ENCODE assay signal across 9 mouse cellular contexts in the genomic region with DNA sequence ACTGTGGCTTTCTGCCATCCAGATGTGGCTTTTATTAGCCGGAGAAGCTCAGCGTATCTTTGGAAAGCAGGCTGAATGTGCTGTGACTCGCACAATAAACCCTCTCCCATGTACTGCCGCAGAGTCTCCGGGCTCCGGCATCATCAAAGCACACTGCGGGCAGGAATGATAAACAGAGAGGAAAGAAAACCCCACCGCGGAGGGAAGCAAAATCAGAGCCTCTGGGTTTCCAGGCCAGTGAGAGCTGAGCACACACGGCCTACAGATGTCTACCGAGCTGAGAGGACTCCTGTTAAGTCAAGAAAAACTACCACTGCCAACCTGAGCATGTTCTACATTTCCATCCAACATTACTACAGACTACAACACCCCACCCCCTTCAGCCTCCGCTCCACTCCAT. TPM values are rescaled to one million over a fixed set of nuclear protein-coding genes. Genes with fewer than 3 reads are reported as not detected.
DNase-seq lines count a peak whose midpoint lies in the region; ATAC-seq and TF ChIP-seq lines count a peak whose summit lies in the region.
"Had no signal": no experiment of that assay in that cellular context is flagged by ENCODE, and none has a peak within 500 bp of the region (broad histone marks: within the 10 kb centered on the region; RNA-seq: fewer than 3 reads in every experiment).

No protein-coding gene starts in this region.

- peaks cover 95% of the 10 kb centered on the region for H3K79me2 ChIP-seq in myocyte (ENCODE audit: control insufficient read depth, insufficient read depth)

- ATAC-seq in kidney, embryonic 16.5 days (ENCODE audit: low FRiP score, low TSS enrichment): no peak
- no peak for ATAC-seq in hindbrain, embryonic 16.5 days
- ATAC-seq: Patski had no signal

- TF ChIP-seq POLR2A in myocyte (IDR thresholded peaks at IDR 0.05; ENCODE audit: insufficient read length, low read depth): no peak
- no peak for TF ChIP-seq POLR2A in thymus, adult 2 months (IDR thresholded peaks at IDR 0.05; ENCODE audit: control insufficient read depth, extremely low read depth, insufficient read depth, low read length, poor library complexity)

- TF ChIP-seq CTCF in thymus, adult 2 months (IDR thresholded peaks at IDR 0.05; ENCODE audit: borderline replicate concordance, control insufficient read depth, extremely low read depth, insufficient read depth, low read length, poor library complexity): no peak

- H3K9ac ChIP-seq in kidney, embryonic 16.5 days (replicated peaks; ENCODE audit: low read length): peak overlapping the region; percentile 96
- no peak overlapping the region for H3K9ac ChIP-seq in hindbrain, embryonic 16.5 days (ENCODE audit: low read depth, low read length)

- no peak overlapping the region for H3ac ChIP-seq in myocyte (ENCODE audit: control insufficient read depth, insufficient read length)

- H3K36me3 ChIP-seq in kidney, embryonic 16.5 days (ENCODE audit: insufficient read depth, low read length): no peaks in the 10 kb centered on the region
- peaks cover 44% of the 10 kb centered on the region for H3K36me3 ChIP-seq in embryonic facial prominence, embryonic 10.5 days (replicated peaks)
- H3K36me3 ChIP-seq in hindbrain, embryonic 16.5 days (ENCODE audit: control insufficient read depth, insufficient read depth, low read length): no peaks in the 10 kb centered on the region
- peaks cover 19% of the 10 kb centered on the region for H3K36me3 ChIP-seq in myocyte (ENCODE audit: control insufficient read depth, insufficient read depth)
- no peaks in the 10 kb centered on the region for H3K36me3 ChIP-seq in thymus, adult 2 months (ENCODE audit: control insufficient read depth, insufficient read depth, low read length)

- peak overlapping the region; percentile 85 for H3K4me3 ChIP-seq in kidney, embryonic 16.5 days (ENCODE audit: low read length)
- H3K4me3 ChIP-seq in embryonic facial prominence, embryonic 10.5 days: peak overlapping the region; percentile 92
- H3K4me3 ChIP-seq in hindbrain, embryonic 16.5 days (ENCODE audit: low read length): peak overlapping the region; percentile 16
- peak overlapping the region; percentile 96 for H3K4me3 ChIP-seq in myocyte
- H3K4me3 ChIP-seq in thymus, adult 2 months (ENCODE audit: control insufficient read depth, insufficient read depth, low read length): no peak overlapping the region

- no peak for DNase-seq in kidney, postnatal 14 days
- peak; percentile 55 for DNase-seq in embryonic facial prominence, embryonic 10.5 days (ENCODE audit: low spot score)
- no peak for DNase-seq in thymus, adult 2 months
- DNase-seq in thymus, postnatal 10 days (ENCODE audit: low spot score in 2 of 2): no peak
- DNase-seq in retina, postnatal 1 day: no peak

- WGBS in kidney, embryonic 16.5 days: 17% methylated on average over 12 of the region's 12 CpGs
- WGBS in embryonic facial prominence, embryonic 10.5 days: 38% methylated on average over 12 of the region's 12 CpGs
- 22% methylated on average over 12 of the region's 12 CpGs for WGBS in hindbrain, embryonic 16.5 days
- WGBS in thymus, adult 2 months: 93% methylated on average over 12 of the region's 12 CpGs

- peaks cover 69% of the 10 kb centered on the region for H3K4me1 ChIP-seq in kidney, embryonic 16.5 days (ENCODE audit: insufficient read depth, low read length)
- H3K4me1 ChIP-seq in embryonic facial prominence, embryonic 10.5 days: peaks cover 82% of the 10 kb centered on the region
- H3K4me1 ChIP-seq in hindbrain, embryonic 16.5 days (ENCODE audit: control insufficient read depth, insufficient read depth, low read depth, low read length): peaks cover 49% of the 10 kb centered on the region
- peaks cover 33% of the 10 kb centered on the region for H3K4me1 ChIP-seq in thymus, adult 2 months (replicated peaks; ENCODE audit: control insufficient read depth, insufficient read depth, low read length)

- 0 out of 2 replicates have a peak overlapping the region, but pooled peaks have one; percentile 1 for H3K27ac ChIP-seq in kidney, embryonic 16.5 days (ENCODE audit: low read length)
- peak overlapping the region; percentile 51 for H3K27ac ChIP-seq in embryonic facial prominence, embryonic 10.5 days (replicated peaks)
- H3K27ac ChIP-seq in hindbrain, embryonic 16.5 days (ENCODE audit: low read depth, low read length): no peak overlapping the region
- H3K27ac ChIP-seq in thymus, adult 2 months (ENCODE audit: control insufficient read depth, insufficient read depth, low read length): no peak overlapping the region

- H3K27me3 ChIP-seq in kidney, embryonic 16.5 days (ENCODE audit: insufficient read depth, low read length): no peaks in the 10 kb centered on the region
- no peaks in the 10 kb centered on the region for H3K27me3 ChIP-seq in embryonic facial prominence, embryonic 10.5 days (replicated peaks; ENCODE audit: low read depth, poor library complexity, severe bottlenecking)
- no peaks in the 10 kb centered on the region for H3K27me3 ChIP-seq in hindbrain, embryonic 16.5 days (replicated peaks; ENCODE audit: control insufficient read depth, insufficient read depth, low read length)
- no peaks in the 10 kb centered on the region for H3K27me3 ChIP-seq in myocyte (ENCODE audit: control insufficient read depth, insufficient read depth, insufficient read length)
- no peaks in the 10 kb centered on the region for H3K27me3 ChIP-seq in thymus, adult 2 months (ENCODE audit: control insufficient read depth, insufficient read depth, low read length)
- H3K27me3 ChIP-seq: Patski had no signal

- no peaks in the 10 kb centered on the region for H3K9me3 ChIP-seq in kidney, embryonic 16.5 days (ENCODE audit: low read length)
- H3K9me3 ChIP-seq in embryonic facial prominence, embryonic 10.5 days: no peaks in the 10 kb centered on the region
- H3K9me3 ChIP-seq in hindbrain, embryonic 16.5 days (ENCODE audit: control insufficient read depth, low read length): no peaks in the 10 kb centered on the region

- H3K4me2 ChIP-seq in kidney, embryonic 16.5 days (replicated peaks; ENCODE audit: low read depth, low read length): peak overlapping the region; percentile 89
- peak overlapping the region; percentile 58 for H3K4me2 ChIP-seq in hindbrain, embryonic 16.5 days (ENCODE audit: low read length)
- peak overlapping the region; percentile 74 for H3K4me2 ChIP-seq in myocyte (ENCODE audit: low read depth)

TF ChIP-seq in myocyte, 11 proteins besides CTCF, POLR2A, EP300 and RAD21:
- TF ChIP-seq USF1 (IDR thresholded peaks at IDR 0.05; ENCODE audit: low read depth): no peak
- TF ChIP-seq MYOD1 (IDR thresholded peaks at IDR 0.05; ENCODE audit: control insufficient read depth in 1 of 3, insufficient read length in 2 of 3, low read depth in 2 of 3): no peak
- TF ChIP-seq MYOG (IDR thresholded peaks at IDR 0.05; ENCODE audit: control insufficient read depth in 1 of 3, insufficient read depth in 1 of 3, insufficient read length in 2 of 3, low read depth in 2 of 3): no peak
- no peak for TF ChIP-seq POLR2AphosphoS2 (IDR thresholded peaks at IDR 0.05; ENCODE audit: insufficient read length, low read depth)
- no peak for TF ChIP-seq REST (IDR thresholded peaks at IDR 0.05; ENCODE audit: insufficient read depth, insufficient read length)
- TF ChIP-seq TCF12 (IDR thresholded peaks at IDR 0.05; ENCODE audit: insufficient read depth, poor library complexity, severe bottlenecking): no peak

RNA-seq across cellular contexts. Expression of a gene that starts 5.0 kb away (rescaled TPM):
- 24.6 and 27.2 TPM in 2 replicates for polyA plus RNA-seq in kidney, embryonic 16.5 days (2015; fragmentation: Nextera tagmentation; extraction: Ambion mirVana)
- polyA plus RNA-seq in embryonic facial prominence, embryonic 10.5 days (2016; fragmentation: Nextera tagmentation; extraction: Ambion mirVana): 18.0 and 18.4 TPM in 2 replicates
- 7.1 and 8.4 TPM in 2 replicates for polyA plus RNA-seq in hindbrain, embryonic 16.5 days (2015; fragmentation: Nextera tagmentation; extraction: Ambion mirVana)
- polyA plus RNA-seq in myocyte (2012; fragmentation: generic; extraction: Trizol): 19.9 TPM
- polyA plus RNA-seq in thymus, adult 2 months (2012; rRNA removed): 15.6 and 21.0 TPM in 2 replicates

RNA-seq across cellular contexts. Expression of a gene that starts 50.1 kb away (rescaled TPM):
- polyA plus RNA-seq in kidney, embryonic 16.5 days (2015; fragmentation: Nextera tagmentation; extraction: Ambion mirVana): 0.27 and 0.71 TPM in 2 replicates
- 0.20 TPM in 1 of 2 replicates, not detected in the other for polyA plus RNA-seq in embryonic facial prominence, embryonic 10.5 days (2016; fragmentation: Nextera tagmentation; extraction: Ambion mirVana)
- polyA plus RNA-seq in hindbrain, embryonic 16.5 days (2015; fragmentation: Nextera tagmentation; extraction: Ambion mirVana): 0.41 and 0.56 TPM in 2 replicates
- 13.3 TPM for polyA plus RNA-seq in myocyte (2012; fragmentation: generic; extraction: Trizol)
- polyA plus RNA-seq in thymus, adult 2 months (2012; rRNA removed): 0.65 TPM in 1 of 2 replicates, not detected in the other
- polyA plus RNA-seq: Patski had no signal

Comparison
In these comparisons a context has a peak if more than half of its experiments do, and no peak if none do; other contexts are left out.
1. H3K27ac ChIP-seq: peak in kidney, embryonic 16.5 days (single experiment) and embryonic facial prominence, embryonic 10.5 days (single experiment); none in hindbrain, embryonic 16.5 days (single experiment) and thymus, adult 2 months (single experiment).
2. Peak in every context shown above with its lines, with median percentiles within 50 percentile points of each other: H3K4me2 ChIP-seq.